Mouse (Mus musculus) hindlimb bud, embryonic 11.5 days (tissue): ENCODE results near the gene Gimap3.

Experiments
- DNase-seq: peaks from one replicate; pipeline ENCODE4 v3.0.0-alpha.2; 2012; ENCODE audit warnings: low read depth, low spot score; ENCODE audit errors: extremely low spot score

Gene Gimap3

GRCm38 (mm10) chr6:48770696-48771095 is at the start of gene Gimap3:
Gene Gimap3 (minus strand): TSS chr6:48770851.
- no peak for DNase-seq

DNA sequence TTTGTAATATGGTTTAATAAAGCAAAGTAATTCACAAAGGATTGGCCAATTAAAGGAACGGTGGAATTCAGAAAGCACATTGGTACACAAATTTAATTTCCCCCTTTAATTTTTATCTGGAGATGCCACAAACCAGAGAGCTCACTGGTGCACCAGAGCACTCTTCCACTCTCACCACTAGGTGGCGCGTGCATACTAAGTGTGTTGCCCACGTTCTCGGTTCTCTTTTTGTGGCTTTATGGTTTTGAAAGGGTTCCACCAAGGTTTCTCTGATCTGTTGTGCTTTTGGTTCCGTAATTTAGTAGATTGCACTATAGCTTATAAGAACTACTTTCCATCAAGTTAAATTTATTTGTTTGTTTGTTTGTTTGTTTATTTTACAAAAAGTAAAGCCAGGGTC is 47.2 kb upstream of the Gimap3 start:
- DNase-seq: peak; percentile 49

DNA sequence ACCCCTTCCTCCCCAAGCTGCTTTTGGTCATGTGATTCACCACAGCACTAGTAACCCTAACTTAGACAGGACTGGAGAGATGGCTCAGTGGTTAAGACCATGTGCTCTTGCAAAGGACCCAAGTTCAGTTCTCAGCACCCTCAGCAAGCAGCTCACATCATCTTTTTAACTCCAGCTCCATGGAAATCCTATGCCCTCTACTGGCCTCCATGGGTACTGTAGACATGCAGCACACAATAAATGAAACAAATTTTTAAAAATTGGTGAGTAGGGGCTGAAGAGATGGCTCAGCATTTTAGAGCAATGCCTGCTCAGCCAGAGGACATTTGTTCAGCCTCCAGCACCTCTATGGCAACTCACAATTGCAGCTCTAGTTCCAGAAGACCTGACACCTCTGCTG is 44.4 kb upstream of the Gimap3 start:
- no peak for DNase-seq

DNA sequence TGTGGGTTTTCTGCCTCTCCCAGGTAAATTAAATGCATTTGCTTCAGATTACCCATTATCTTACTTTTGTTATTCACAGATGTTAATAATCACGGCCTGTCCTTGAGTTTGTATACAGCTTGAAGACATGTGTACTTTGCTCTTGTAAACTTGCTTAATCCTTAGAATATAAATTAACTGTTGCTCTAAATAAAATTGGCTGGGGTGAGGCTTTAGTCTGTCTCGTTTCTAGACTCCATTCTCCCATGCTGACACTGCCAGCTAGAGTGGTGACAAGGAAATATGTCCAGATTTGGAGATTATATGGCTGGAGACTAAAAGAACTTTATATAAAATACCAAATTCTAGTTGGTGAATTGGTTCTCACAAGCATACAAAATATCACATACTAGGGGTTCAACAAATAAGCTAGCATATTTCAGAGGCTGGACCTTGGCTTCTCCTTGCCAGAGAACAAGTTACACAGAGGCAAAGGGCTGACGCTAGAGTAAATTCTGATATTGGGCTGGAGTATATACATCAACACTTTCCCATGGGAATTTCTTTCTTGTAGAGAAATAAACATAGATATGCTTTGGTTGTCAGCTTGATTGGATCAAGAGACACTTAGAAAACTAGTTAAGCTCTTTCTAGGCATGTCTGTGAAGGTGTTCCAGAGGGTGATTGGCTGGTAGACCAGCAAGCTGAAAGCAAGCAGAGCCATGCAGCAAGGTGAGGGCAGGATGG is 39.0 kb upstream of the Gimap3 start:
- DNase-seq: no peak

DNA sequence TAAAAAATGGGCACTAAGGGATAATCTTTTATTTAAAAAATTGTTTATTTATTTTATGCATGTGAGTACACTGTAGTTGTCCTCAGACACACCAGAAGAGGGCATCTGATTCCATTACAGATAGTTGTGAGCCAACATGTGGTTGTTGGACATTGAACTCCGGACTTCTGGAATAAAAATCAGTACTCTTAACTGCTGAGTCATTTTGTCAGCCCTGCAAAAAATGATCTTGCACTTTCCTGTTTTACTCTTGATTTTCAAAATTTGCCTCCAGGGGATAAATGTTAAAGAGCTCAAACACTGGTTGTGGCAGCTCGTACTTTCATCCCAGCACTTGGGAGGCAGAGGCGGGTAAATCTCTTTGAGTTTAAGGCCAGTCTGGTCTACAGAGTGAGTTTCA is 36.1 kb upstream of the Gimap3 start:
- DNase-seq: no peak

DNA sequence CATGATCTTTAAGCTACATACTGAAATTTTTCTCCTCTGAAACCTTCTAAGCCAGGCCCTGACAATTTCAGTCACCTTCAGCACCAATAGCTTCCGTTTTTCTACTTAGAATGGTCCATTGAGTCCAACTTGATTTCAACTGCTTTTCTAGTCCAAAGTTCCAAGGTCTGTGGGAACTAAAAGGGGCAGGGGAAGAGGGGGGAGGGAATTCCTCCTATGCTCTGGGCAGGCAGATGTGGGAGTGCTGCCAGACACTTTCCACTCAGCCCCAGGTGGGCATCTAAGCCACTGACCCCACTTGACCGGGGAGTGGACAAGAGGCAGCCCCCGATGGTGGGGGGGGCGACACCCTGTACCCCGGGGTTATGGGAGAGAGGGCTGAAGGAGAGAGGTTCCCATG is 33.7 kb upstream of the Gimap3 start:
- DNase-seq: no peak

- DNase-seq: no peak
Observed at GRCm38 (mm10) chr6:48803406-48804051, 32.9 kb upstream of the Gimap3 start.

GRCm38 (mm10) chr6:48801897-48802296 is 31.2 kb upstream of the Gimap3 start:
- DNase-seq: no peak

GRCm38 (mm10) chr6:48787867-48788266 is 17.2 kb upstream of the Gimap3 start:
- no peak for DNase-seq

- no peak for DNase-seq
Observed at GRCm38 (mm10) chr6:48785601-48786000, 14.9 kb upstream of the Gimap3 start.

- no peak for DNase-seq
Observed at GRCm38 (mm10) chr6:48785189-48785588, 14.5 kb upstream of the Gimap3 start.

GRCm38 (mm10) chr6:48784406-48784805 is 13.8 kb upstream of the Gimap3 start:
- DNase-seq: no peak

GRCm38 (mm10) chr6:48772030-48772429 is 1.4 kb upstream of the Gimap3 start:
- DNase-seq: peak; percentile 47

- DNase-seq: no peak
Observed at GRCm38 (mm10) chr6:48768933-48769332, 1.7 kb downstream of the Gimap3 start.

DNA sequence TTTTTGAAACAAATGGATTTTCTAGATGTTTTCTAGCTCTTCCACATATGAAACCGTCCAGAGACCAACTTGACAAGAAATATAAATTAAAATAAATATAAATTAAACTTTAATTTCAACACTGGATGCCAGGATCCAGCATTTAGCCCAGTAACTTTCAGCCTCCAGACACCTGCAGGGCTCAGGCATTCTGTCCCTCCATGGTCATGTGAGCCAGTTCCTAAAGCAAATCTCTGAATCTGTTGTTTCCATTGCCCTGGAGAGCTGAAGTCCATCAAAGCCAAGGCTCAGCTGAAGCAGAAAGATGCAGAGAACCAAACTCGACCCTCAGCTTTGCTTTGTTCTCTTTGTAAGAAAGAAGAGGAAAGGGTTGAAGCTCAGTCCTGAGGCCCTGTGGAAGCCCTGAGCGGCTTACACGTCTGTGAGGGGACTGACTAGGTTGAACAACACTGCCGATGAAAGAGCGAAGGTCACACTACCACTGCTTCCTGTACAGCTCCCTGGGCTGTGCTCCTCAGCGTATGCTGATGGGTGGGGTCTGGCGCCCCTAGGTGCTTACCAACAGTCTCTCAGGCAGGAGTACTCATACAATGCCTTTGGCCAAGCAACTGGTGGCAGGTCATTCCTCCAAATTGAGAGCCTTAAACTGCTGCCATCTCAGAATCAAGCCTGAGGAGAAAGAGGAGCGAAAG is 2.3 kb downstream of the Gimap3 start:
- DNase-seq: no peak

DNA sequence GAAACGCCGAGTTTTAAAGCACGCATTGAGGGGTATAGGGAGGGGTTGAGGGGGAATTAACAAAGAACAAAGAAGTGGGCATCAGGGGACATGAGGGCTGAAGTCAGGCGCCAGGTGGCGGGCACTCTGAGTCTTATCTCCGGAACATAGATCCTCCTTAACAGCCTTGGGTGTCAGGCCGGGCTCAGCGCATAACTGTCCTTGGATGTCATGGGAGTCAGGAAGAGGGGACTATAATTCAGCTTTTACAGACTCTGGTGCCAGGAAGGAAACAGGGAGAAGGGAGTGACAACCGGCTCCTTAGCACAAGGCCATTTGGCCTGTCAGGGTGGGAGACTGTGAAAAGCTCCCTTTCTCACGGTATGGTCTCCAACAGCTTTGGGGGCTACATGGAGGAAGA is 6.2 kb downstream of the Gimap3 start:
- no peak for DNase-seq

- DNase-seq: no peak
Observed at GRCm38 (mm10) chr6:48763567-48764270, 6.9 kb downstream of the Gimap3 start.

DNA sequence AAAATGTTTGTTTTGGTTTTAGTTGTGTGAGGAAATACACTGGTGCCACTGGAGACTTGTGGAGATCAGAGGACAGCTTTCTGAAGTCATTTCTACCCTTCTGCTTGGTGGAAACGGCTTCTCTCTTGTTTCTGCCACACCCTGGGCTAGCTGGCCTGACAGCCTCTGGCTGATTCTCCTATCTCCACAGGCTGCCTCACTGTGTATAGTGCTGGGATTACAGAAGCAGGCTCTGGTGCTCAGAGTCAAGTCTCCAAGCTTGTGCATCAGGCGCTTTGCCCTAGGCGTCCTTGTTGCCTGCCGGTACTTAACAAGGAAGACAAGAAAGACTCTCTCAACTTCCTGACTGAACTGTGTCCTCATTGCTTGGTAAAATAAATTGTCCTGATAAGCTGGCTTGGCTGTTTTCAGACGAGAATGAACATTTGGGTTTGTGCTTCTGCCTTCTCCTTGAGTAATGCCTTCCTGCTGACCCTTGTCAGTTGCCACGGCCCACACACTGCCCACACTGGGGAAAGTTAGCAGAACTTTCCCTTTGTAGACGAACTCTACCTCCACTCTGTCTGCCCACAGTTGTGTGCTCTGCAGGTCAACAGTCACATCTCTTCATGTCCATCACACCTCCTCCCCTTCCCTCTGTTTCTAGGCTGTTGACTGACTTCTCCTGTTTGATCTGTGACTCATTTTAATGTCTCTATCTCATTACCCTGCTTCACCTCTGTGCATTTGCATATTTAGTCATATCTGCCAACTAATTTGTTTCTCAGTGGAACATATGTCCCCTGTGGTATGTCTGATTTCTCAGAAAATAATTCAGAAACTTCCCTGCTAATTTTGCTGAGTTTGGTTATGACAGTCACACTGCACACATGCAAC is 23.3 kb downstream of the Gimap3 start:
- DNase-seq: no peak

GRCm38 (mm10) chr6:48745959-48746889 is 24.4 kb downstream of the Gimap3 start, which contains the start of gene Gimap5:
Gene Gimap5 (plus strand): TSS chr6:48746197.
- DNase-seq: no peak
